Mouse (Mus musculus) forebrain, embryonic 16.5 days (tissue): Measurements from ENCODE around the gene Slc9a3r1. TPM values are rescaled to one million over a fixed set of nuclear protein-coding genes. Genes with fewer than 3 reads are reported as not detected.

Experiments used
- ATAC-seq: fragments of 200-750 bp; cut with Nextera tagmentation; 2 replicates; pipeline ENCODE4 v1.8.0; 2017; ENCODE audit warnings: mild to moderate bottlenecking, moderate library complexity
- H3K27ac ChIP-seq: fragments of 300-500 bp; sonication (generic); 2 replicates; pipeline ENCODE4 v1.5.1; 2014; ENCODE audit warnings: low read length, control low read depth
- H3K27me3 ChIP-seq: fragments of 300-500 bp; sonication (generic); replicated peaks from 2 replicates; pipeline ENCODE4 v1.6.1; 2014; ENCODE audit warnings: low read length; ENCODE audit not compliant: control insufficient read depth, insufficient read depth
- H3K36me3 ChIP-seq: fragments of 300-500 bp; sonication (generic); 2 replicates; pipeline ENCODE4 v1.6.1; 2014; ENCODE audit not compliant: control insufficient read depth, insufficient read depth
- H3K4me1 ChIP-seq: fragments of 300-500 bp; sonication (generic); replicated peaks from 2 replicates; pipeline ENCODE4 v1.6.1; 2014; ENCODE audit warnings: low read length; ENCODE audit not compliant: control insufficient read depth, insufficient read depth
- H3K4me2 ChIP-seq: fragments of 300-500 bp; sonication (generic); 2 replicates; pipeline ENCODE4 v1.6.1; 2014; ENCODE audit warnings: mild to moderate bottlenecking, low read length, control low read depth
- H3K4me3 ChIP-seq: fragments of 300-500 bp; sonication (generic); replicated peaks from 2 replicates; pipeline ENCODE4 v1.5.1; 2014; ENCODE audit warnings: mild to moderate bottlenecking, low read length, control low read depth
- H3K9ac ChIP-seq: fragments of 300-500 bp; sonication (generic); replicated peaks from 2 replicates; pipeline ENCODE4 v1.6.1; 2014; ENCODE audit warnings: low read depth, low read length, control low read depth
- H3K9me3 ChIP-seq: fragments of 300-500 bp; sonication (generic); 2 replicates; pipeline ENCODE4 v1.6.1; 2016; ENCODE audit warnings: low read length; ENCODE audit not compliant: control insufficient read depth
- WGBS: fragments of 180-500 bp; shearing (Covaris S2); extraction: QIAGEN DNeasy Blood & Tissue Kit; methylation state at CpG from one replicate; pipeline ENCODE4 v1.1.7; 2014; 5-methylcytosine and 5-hydroxymethylcytosine counted together
- polyA plus RNA-seq: library from polyadenylated mRNA; unstranded; fragments of >200 nt; fragmentation: Nextera tagmentation; extraction: Ambion mirVana; gene quantifications from 2 replicates; pipeline ENCODE4 v1.2.1, GENCODE M21; 2015

The Slc9a3r1 gene
- polyA plus RNA-seq, 1 experiment from 2014 or later, result 49.9 TPM

- H3K4me3 ChIP-seq, result no peak overlapping the region
- no peaks in the 10 kb centered on the region for H3K27me3 ChIP-seq
- no peak overlapping the region for H3K4me2 ChIP-seq
- no peak overlapping the region for H3K9ac ChIP-seq
- no peak for ATAC-seq
- no peaks in the 10 kb centered on the region for H3K36me3 ChIP-seq
- H3K9me3 ChIP-seq, result no peaks in the 10 kb centered on the region
- 46% methylated on average over 18 of the region's 18 CpGs for WGBS
- H3K27ac ChIP-seq, result no peak overlapping the region
- H3K4me1 ChIP-seq, result peaks cover 23% of the 10 kb centered on the region
These were observed 54.6 kb downstream of the Slc9a3r1 start for GRCm38 (mm10) chr11:115217439-115218410.

GRCm38 (mm10) chr11:115219263-115219662 lies 56.1 kb downstream of the Slc9a3r1 start:
- H3K4me1 ChIP-seq, result peaks cover 32% of the 10 kb centered on the region
- no peak overlapping the region for H3K4me2 ChIP-seq
- no peak overlapping the region for H3K27ac ChIP-seq
- no peak overlapping the region for H3K9ac ChIP-seq
- ATAC-seq, result no peak
- no peaks in the 10 kb centered on the region for H3K9me3 ChIP-seq
- H3K27me3 ChIP-seq, result no peaks in the 10 kb centered on the region
- H3K4me3 ChIP-seq, result no peak overlapping the region
- H3K36me3 ChIP-seq, result no peaks in the 10 kb centered on the region
- WGBS, result 82% methylated on average over 9 of the region's 9 CpGs

GRCm38 (mm10) chr11:115219685-115220084 lies 56.5 kb downstream of the Slc9a3r1 start:
- Histone ChIP-seq H3K9ac (no peak overlapping the region), H3K4me3 (no peak overlapping the region), H3K27me3 (no peaks in the 10 kb centered on the region), H3K4me2 (no peak overlapping the region), H3K36me3 (no peaks in the 10 kb centered on the region), H3K9me3 (no peaks in the 10 kb centered on the region), H3K27ac (no peak overlapping the region), H3K4me1 (peaks cover 32% of the 10 kb centered on the region)
- WGBS, result 95% methylated on average over 10 of the region's 10 CpGs
- ATAC-seq, result no peak

GRCm38 (mm10) chr11:115222077-115222476 lies 58.9 kb downstream of the Slc9a3r1 start:
- Histone ChIP-seq H3K4me2 (no peak overlapping the region), H3K4me1 (peaks cover 56% of the 10 kb centered on the region), H3K4me3 (no peak overlapping the region), H3K27ac (no peak overlapping the region), H3K9ac (no peak overlapping the region), H3K9me3 (no peaks in the 10 kb centered on the region), H3K36me3 (no peaks in the 10 kb centered on the region), H3K27me3 (no peaks in the 10 kb centered on the region)
- WGBS, result 25% methylated on average over 12 of the region's 12 CpGs
- ATAC-seq, result no peak

GRCm38 (mm10) chr11:115222570-115222969 lies 59.4 kb downstream of the Slc9a3r1 start:
- Histone ChIP-seq H3K27me3 (no peaks in the 10 kb centered on the region), H3K4me2 (no peak overlapping the region), H3K9ac (no peak overlapping the region), H3K36me3 (no peaks in the 10 kb centered on the region), H3K4me1 (peaks cover 56% of the 10 kb centered on the region), H3K9me3 (no peaks in the 10 kb centered on the region), H3K27ac (no peak overlapping the region), H3K4me3 (no peak overlapping the region)
- ATAC-seq, result no peak
- 37% methylated on average over 5 of the region's 5 CpGs for WGBS

- no peaks in the 10 kb centered on the region for H3K9me3 ChIP-seq
- no peak overlapping the region for H3K4me2 ChIP-seq
- no peaks in the 10 kb centered on the region for H3K36me3 ChIP-seq
- 72% methylated on average over 11 of the region's 11 CpGs for WGBS
- peaks cover 60% of the 10 kb centered on the region for H3K4me1 ChIP-seq
- ATAC-seq, result no peak
- H3K27ac ChIP-seq, result no peak overlapping the region
- H3K4me3 ChIP-seq, result no peak overlapping the region
- no peaks in the 10 kb centered on the region for H3K27me3 ChIP-seq
- H3K9ac ChIP-seq, result no peak overlapping the region
These were observed 60.3 kb downstream of the Slc9a3r1 start for GRCm38 (mm10) chr11:115223451-115223850.

GRCm38 (mm10) chr11:115223877-115224276 lies 60.7 kb downstream of the Slc9a3r1 start:
- Histone ChIP-seq H3K27me3 (no peaks in the 10 kb centered on the region), H3K4me1 (peaks cover 60% of the 10 kb centered on the region)
- 82% methylated on average over 6 of the region's 6 CpGs for WGBS

GRCm38 (mm10) chr11:115224889-115225288 lies 61.7 kb downstream of the Slc9a3r1 start:
- no peaks in the 10 kb centered on the region for H3K27me3 ChIP-seq
- H3K27ac ChIP-seq, result peak overlapping the region; percentile 39
- H3K36me3 ChIP-seq, result no peaks in the 10 kb centered on the region
- no peak for ATAC-seq
- peaks cover 64% of the 10 kb centered on the region for H3K4me1 ChIP-seq
- 43% methylated on average over 8 of the region's 8 CpGs for WGBS
- no peak overlapping the region for H3K9ac ChIP-seq
- H3K4me2 ChIP-seq, result no peak overlapping the region
- no peak overlapping the region for H3K4me3 ChIP-seq
- H3K9me3 ChIP-seq, result no peaks in the 10 kb centered on the region

More at GRCm38 (mm10) chr11:115223877-115224276, 60.7 kb downstream of the Slc9a3r1 start:
- ATAC-seq, result no peak
- no peak overlapping the region for H3K4me3 ChIP-seq
- H3K9me3 ChIP-seq, result no peaks in the 10 kb centered on the region
- H3K4me2 ChIP-seq, result no peak overlapping the region
- H3K27ac ChIP-seq, result no peak overlapping the region
- H3K9ac ChIP-seq, result no peak overlapping the region
- H3K36me3 ChIP-seq, result no peaks in the 10 kb centered on the region

GRCm38 (mm10) chr11:115225301-115225700 lies 62.2 kb downstream of the Slc9a3r1 start:
- peaks cover 64% of the 10 kb centered on the region for H3K4me1 ChIP-seq
- H3K4me2 ChIP-seq, result no peak overlapping the region
- no peak for ATAC-seq
- no peaks in the 10 kb centered on the region for H3K9me3 ChIP-seq
- H3K27ac ChIP-seq, result peak overlapping the region; percentile 39
- H3K27me3 ChIP-seq, result no peaks in the 10 kb centered on the region
- no peak overlapping the region for H3K9ac ChIP-seq
- WGBS, result 36% methylated on average over 6 of the region's 6 CpGs
- H3K36me3 ChIP-seq, result no peaks in the 10 kb centered on the region
- no peak overlapping the region for H3K4me3 ChIP-seq
